Mouse (Mus musculus) midbrain, embryonic 10.5 days (tissue): ENCODE measurements around the gene Scd1. TPM values are rescaled to one million over a fixed set of nuclear protein-coding genes. Genes with fewer than 3 reads are reported as not detected.
"Not testable (repeated sequence)": the region's sequence is repeated elsewhere in the genome, so short reads cannot be mapped to it uniquely, and the experiment has no call there.

ENCODE experiments used
- DNase-seq: peaks from one replicate; pipeline ENCODE4 v3.0.0-alpha.2; 2017; ENCODE audit warnings: low spot score
- H3K27ac ChIP-seq: fragments of 300-500 bp; sonication (generic); replicated peaks from 2 replicates; pipeline ENCODE4 v1.5.1; 2016; ENCODE audit warnings: mild to moderate bottlenecking
- H3K27me3 ChIP-seq: fragments of 300-500 bp; sonication (generic); 2 replicates; pipeline ENCODE4 v1.6.1; 2016; ENCODE audit warnings: low read depth, mild to moderate bottlenecking; ENCODE audit not compliant: poor library complexity, severe bottlenecking
- H3K36me3 ChIP-seq: fragments of 300-500 bp; sonication (generic); 2 replicates; pipeline ENCODE4 v1.6.1; 2016; ENCODE audit warnings: mild to moderate bottlenecking, moderate library complexity
- H3K4me1 ChIP-seq: fragments of 300-500 bp; sonication (generic); 2 replicates; pipeline ENCODE4 v1.6.1; 2016
- H3K4me3 ChIP-seq: fragments of 300-500 bp; sonication (generic); 2 replicates; pipeline ENCODE4 v1.5.1; 2016; ENCODE audit warnings: mild to moderate bottlenecking, moderate library complexity
- H3K9me3 ChIP-seq: fragments of 300-500 bp; sonication (generic); replicated peaks from 2 replicates; pipeline ENCODE4 v1.6.1; 2016; ENCODE audit warnings: mild to moderate bottlenecking
- WGBS: fragments of 180-500 bp; shearing (Covaris S2); methylation state at CpG from one replicate; pipeline ENCODE4 v1.1.7; 2016; 5-methylcytosine and 5-hydroxymethylcytosine counted together
- polyA plus RNA-seq: library from polyadenylated mRNA; unstranded; fragments of >200 nt; fragmentation: Nextera tagmentation; extraction: Ambion mirVana; gene quantifications from 2 replicates; pipeline ENCODE4 v1.2.1, GENCODE M21; 2016

Scd1 gene
- polyA plus RNA-seq, 1 experiment from 2014 or later, result 21.6 TPM

- Histone ChIP-seq H3K27me3 (no peaks in the 10 kb centered on the region), H3K9me3 (no peaks in the 10 kb centered on the region), H3K36me3 (no peaks in the 10 kb centered on the region), H3K4me1 (peaks cover 14% of the 10 kb centered on the region), H3K27ac (no peak overlapping the region), H3K4me3 (no peak overlapping the region)
- DNase-seq, result no peak
- 27% methylated on average over 3 of the region's 3 CpGs for WGBS
Measured at GRCm38 (mm10) chr19:44376511-44376951, 31.1 kb downstream of the Scd1 start.

DNA sequence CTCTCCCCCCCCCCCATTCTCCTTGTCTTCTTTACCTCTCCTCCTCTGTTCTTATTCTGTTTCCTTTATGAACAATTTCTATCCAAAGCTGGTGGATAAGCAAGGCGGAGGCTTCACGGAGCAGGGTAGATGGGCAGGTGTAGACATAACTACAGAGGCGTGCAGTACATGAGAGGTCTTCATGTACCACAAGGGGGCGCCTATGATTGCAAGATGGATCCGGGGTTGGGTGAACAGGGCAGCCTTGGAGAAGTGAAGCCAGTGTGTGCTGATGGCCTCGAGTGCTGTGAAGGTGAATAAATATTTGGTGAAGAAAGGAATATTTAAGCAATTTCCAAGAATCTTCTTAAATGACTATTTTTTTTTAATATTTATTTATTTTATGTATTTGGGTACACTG lies 34.7 kb downstream of the Scd1 start:
- no peaks in the 10 kb centered on the region for H3K9me3 ChIP-seq
- no peaks in the 10 kb centered on the region for H3K27me3 ChIP-seq
- DNase-seq, result peak; percentile 71
- H3K36me3 ChIP-seq, result no peaks in the 10 kb centered on the region
- 25% methylated on average over 6 of the region's 6 CpGs for WGBS
- no peak overlapping the region for H3K27ac ChIP-seq
- peaks cover 12% of the 10 kb centered on the region for H3K4me1 ChIP-seq
- H3K4me3 ChIP-seq, result no peak overlapping the region

DNA sequence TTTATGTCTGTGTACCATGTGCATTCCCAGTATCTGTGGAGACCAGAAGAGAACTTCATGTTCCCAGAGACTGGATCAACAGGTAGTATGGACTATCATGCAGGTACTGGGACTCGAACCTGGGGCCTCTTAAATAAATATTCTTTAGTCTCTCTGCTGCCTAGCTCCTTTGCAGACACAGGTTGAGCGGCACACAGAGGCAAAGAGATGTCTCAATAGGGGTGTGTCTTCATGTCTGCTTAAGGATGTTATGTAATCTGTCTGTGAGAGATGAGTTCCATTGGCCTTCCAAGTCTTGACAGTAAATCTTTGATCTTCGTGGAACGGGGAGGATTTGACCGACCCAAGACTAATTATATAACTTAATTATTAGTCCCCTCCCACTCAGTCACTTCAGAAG lies 37.4 kb downstream of the Scd1 start:
- Histone ChIP-seq H3K27ac (no peak overlapping the region), H3K9me3 (no peaks in the 10 kb centered on the region), H3K4me1 (no peaks in the 10 kb centered on the region), H3K4me3 (no peak overlapping the region), H3K27me3 (no peaks in the 10 kb centered on the region), H3K36me3 (no peaks in the 10 kb centered on the region)
- WGBS, result 83% methylated on average over 5 of the region's 5 CpGs
- DNase-seq, result no peak

DNA sequence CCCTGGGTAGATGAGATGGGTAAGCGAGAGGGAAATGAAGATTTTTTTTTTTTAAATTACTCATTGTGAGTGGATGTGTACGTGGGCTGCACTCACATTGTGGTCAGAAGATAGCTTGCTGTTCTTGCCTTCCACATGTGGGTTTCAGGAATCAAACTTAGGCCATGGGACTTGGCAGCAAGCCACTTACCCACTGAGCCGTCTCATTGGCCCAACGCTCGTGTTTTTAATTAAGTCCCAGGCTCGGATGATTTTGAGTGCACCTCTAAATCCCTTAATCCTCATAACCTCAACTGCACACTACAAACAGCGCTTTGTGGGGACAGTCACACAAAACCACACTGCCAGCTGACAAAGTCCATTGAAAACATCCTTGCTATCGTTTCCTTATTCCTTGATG lies 38.3 kb downstream of the Scd1 start:
- no peak overlapping the region for H3K4me3 ChIP-seq
- no peak overlapping the region for H3K27ac ChIP-seq
- H3K27me3 ChIP-seq, result no peaks in the 10 kb centered on the region
- WGBS, result 80% methylated on average over 8 of the region's 8 CpGs
- H3K36me3 ChIP-seq, result no peaks in the 10 kb centered on the region
- DNase-seq, result no peak
- no peaks in the 10 kb centered on the region for H3K9me3 ChIP-seq
- no peaks in the 10 kb centered on the region for H3K4me1 ChIP-seq

GRCm38 (mm10) chr19:44367076-44367475 lies 40.6 kb downstream of the Scd1 start:
- 85% methylated on average over 10 of the region's 10 CpGs for WGBS
- not testable (repeated sequence) for H3K36me3 ChIP-seq, H3K27me3 ChIP-seq, DNase-seq, H3K9me3 ChIP-seq, H3K4me3 ChIP-seq, H3K27ac ChIP-seq, H3K4me1 ChIP-seq

- no peak overlapping the region for H3K4me3 ChIP-seq
- 92% methylated on average over 4 of the region's 4 CpGs for WGBS
- H3K27me3 ChIP-seq, result no peaks in the 10 kb centered on the region
- H3K9me3 ChIP-seq, result 0 out of 2 replicates have a peak, but pooled peaks cover 2% of the 10 kb centered on the region
- no peaks in the 10 kb centered on the region for H3K4me1 ChIP-seq
- no peak for DNase-seq
- no peak overlapping the region for H3K27ac ChIP-seq
- no peaks in the 10 kb centered on the region for H3K36me3 ChIP-seq
Measured at GRCm38 (mm10) chr19:44365733-44366132, 41.9 kb downstream of the Scd1 start.

DNA sequence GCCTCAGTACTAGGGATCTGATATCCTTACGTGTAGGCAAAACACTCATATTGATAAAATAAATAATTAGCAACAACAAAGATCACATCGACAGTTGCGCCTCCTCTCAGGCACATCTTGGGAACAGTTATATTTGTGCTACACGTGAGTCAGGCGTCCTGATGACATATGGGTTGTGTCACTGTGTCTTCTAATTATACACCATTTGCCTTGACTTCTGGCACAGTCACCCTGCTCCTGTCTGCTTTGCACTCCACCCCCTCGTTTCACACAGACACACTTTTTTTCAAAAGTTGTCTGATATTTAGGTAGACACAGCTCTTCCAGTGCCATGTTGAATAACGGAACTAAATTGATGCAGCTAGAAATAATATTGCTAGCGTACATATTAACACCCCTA lies 43.6 kb downstream of the Scd1 start:
- peaks cover 2% of the 10 kb centered on the region; the same call in 1 of the 2 replicates for H3K4me1 ChIP-seq
- 90% methylated on average over 8 of the region's 8 CpGs for WGBS
- 0 out of 2 replicates have a peak, but pooled peaks cover 5% of the 10 kb centered on the region for H3K9me3 ChIP-seq
- H3K36me3 ChIP-seq, result no peaks in the 10 kb centered on the region
- no peak overlapping the region for H3K4me3 ChIP-seq
- DNase-seq, result no peak
- no peaks in the 10 kb centered on the region for H3K27me3 ChIP-seq
- no peak overlapping the region for H3K27ac ChIP-seq

- 19% methylated on average over 13 of the region's 13 CpGs for WGBS
- Histone ChIP-seq H3K4me1 (peaks cover 5% of the 10 kb centered on the region; the same call in 1 of the 2 replicates), H3K36me3 (no peaks in the 10 kb centered on the region)
Measured at GRCm38 (mm10) chr19:44363529-44363928, 44.1 kb downstream of the Scd1 start.

DNA sequence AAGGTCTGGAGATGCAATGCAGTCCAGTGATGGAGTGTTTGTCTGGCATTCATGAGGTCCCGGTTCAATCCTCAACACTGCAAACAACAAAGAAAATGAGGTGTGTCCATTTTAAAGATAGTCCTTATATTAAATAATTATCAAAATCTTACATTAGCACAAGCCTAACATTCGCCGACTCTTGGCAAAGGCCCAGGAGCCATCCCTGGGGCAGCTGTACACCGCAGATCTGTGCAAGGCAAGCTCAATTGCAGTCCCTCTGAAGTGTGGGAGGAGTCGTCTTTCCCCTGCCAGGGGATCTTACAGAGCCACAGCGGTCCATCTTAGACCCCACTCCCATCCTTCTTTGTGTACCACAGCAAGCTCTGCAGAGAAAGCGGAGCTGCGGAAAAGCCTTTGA lies 49.0 kb downstream of the Scd1 start:
- H3K27ac ChIP-seq, result 0 out of 2 replicates have a peak overlapping the region, but pooled peaks have one; percentile 33
- H3K27me3 ChIP-seq, result no peaks in the 10 kb centered on the region
- H3K36me3 ChIP-seq, result no peaks in the 10 kb centered on the region
- H3K4me1 ChIP-seq, result peaks cover 5% of the 10 kb centered on the region; the same call in 1 of the 2 replicates
- H3K9me3 ChIP-seq, result 0 out of 2 replicates have a peak, but pooled peaks cover 5% of the 10 kb centered on the region
- no peak for DNase-seq
- 59% methylated on average over 8 of the region's 8 CpGs for WGBS
- no peak overlapping the region for H3K4me3 ChIP-seq

More at GRCm38 (mm10) chr19:44363529-44363928, 44.1 kb downstream of the Scd1 start:
- Histone ChIP-seq H3K4me3 (no peak overlapping the region; the same call in 1 of the 2 replicates), H3K27ac (no peak overlapping the region), H3K9me3 (0 out of 2 replicates have a peak, but pooled peaks cover 5% of the 10 kb centered on the region), H3K27me3 (no peaks in the 10 kb centered on the region)
- peak; percentile 66 for DNase-seq

- H3K4me3 ChIP-seq, result no peak overlapping the region
- 83% methylated on average over 7 of the region's 7 CpGs for WGBS
Measured at GRCm38 (mm10) chr19:44351756-44352155, 55.9 kb downstream of the Scd1 start.

GRCm38 (mm10) chr19:44349689-44350088 lies 58.0 kb downstream of the Scd1 start:
- Histone ChIP-seq H3K27ac (no peak overlapping the region), H3K27me3 (no peaks in the 10 kb centered on the region), H3K4me3 (no peak overlapping the region), H3K9me3 (no peaks in the 10 kb centered on the region), H3K4me1 (no peaks in the 10 kb centered on the region), H3K36me3 (no peaks in the 10 kb centered on the region)
- DNase-seq, result no peak
- 90% methylated on average over 8 of the region's 8 CpGs for WGBS

More at GRCm38 (mm10) chr19:44351756-44352155, 55.9 kb downstream of the Scd1 start:
- no peaks in the 10 kb centered on the region for H3K9me3 ChIP-seq
- H3K36me3 ChIP-seq, result no peaks in the 10 kb centered on the region
- H3K27me3 ChIP-seq, result no peaks in the 10 kb centered on the region
- no peak for DNase-seq
- no peak overlapping the region for H3K27ac ChIP-seq
- H3K4me1 ChIP-seq, result no peaks in the 10 kb centered on the region
